Mouse (Mus musculus): Measurements from ENCODE around the gene Stim1. TPM values are rescaled to one million over a fixed set of nuclear protein-coding genes. Genes with fewer than 3 reads are reported as not detected.

The Stim1 gene
- total and polyA plus RNA-seq, 3 experiments = 10.2 to 26.6 (median 23.9) TPM

Other genes with a start within 250 kb of the Stim1 start
- gene Il18bp, start 249.1 kb upstream of the Stim1 start, total RNA-seq (2012; rRNA removed) = 1.9 and 2.6 TPM in 2 replicates
- 1.7 and 1.9 TPM in 2 replicates for gene Il18bp, start 249.1 kb upstream of the Stim1 start, total RNA-seq (2014; rRNA removed)
- 2.9 and 3.3 TPM in 2 replicates for gene Il18bp, start 249.1 kb upstream of the Stim1 start, polyA plus RNA-seq (2012; ENCODE audit: insufficient read length, low read depth)
- gene Rnf121, start 202.3 kb upstream of the Stim1 start, total RNA-seq (2012; rRNA removed) = 20.4 and 20.7 TPM in 2 replicates
- 10.3 and 13.9 TPM in 2 replicates for gene Rnf121, start 202.3 kb upstream of the Stim1 start, total RNA-seq (2014; rRNA removed)
- gene Rnf121, start 202.3 kb upstream of the Stim1 start, polyA plus RNA-seq (2012; ENCODE audit: insufficient read length, low read depth) = 24.8 and 27.7 TPM in 2 replicates
- gene Xndc1, start 202.3 kb upstream of the Stim1 start, total RNA-seq (2012; rRNA removed) = 19.8 and 20.2 TPM in 2 replicates
- 15.4 and 19.9 TPM in 2 replicates for gene Xndc1, start 202.3 kb upstream of the Stim1 start, total RNA-seq (2014; rRNA removed)
- gene Xndc1, start 202.3 kb upstream of the Stim1 start, polyA plus RNA-seq (2012; ENCODE audit: insufficient read length, low read depth) = 23.4 and 26.7 TPM in 2 replicates
- gene Xntrpc, start 202.1 kb upstream of the Stim1 start, total RNA-seq (2012; rRNA removed) = 1.6 and 1.9 TPM in 2 replicates
- gene Xntrpc, start 202.1 kb upstream of the Stim1 start, total RNA-seq (2014; rRNA removed) = 0.64 and 0.93 TPM in 2 replicates
- 1.6 and 1.7 TPM in 2 replicates for gene Xntrpc, start 202.1 kb upstream of the Stim1 start, polyA plus RNA-seq (2012; ENCODE audit: insufficient read length, low read depth)
- 0.17 TPM in 1 of 2 replicates, not detected in the other for gene Trpc2, start 184.7 kb upstream of the Stim1 start, total RNA-seq (2012; rRNA removed)
- gene Trpc2, start 184.7 kb upstream of the Stim1 start, total RNA-seq (2014; rRNA removed) = 0.24 TPM in 1 of 2 replicates, not detected in the other
- gene Trpc2, start 184.7 kb upstream of the Stim1 start, polyA plus RNA-seq (2012; ENCODE audit: insufficient read length, low read depth) = not detected in 2 replicates
- gene Art1, start 166.1 kb upstream of the Stim1 start, total RNA-seq (2012; rRNA removed) = 0.17 and 0.21 TPM in 2 replicates
- 0.20 and 0.22 TPM in 2 replicates for gene Art1, start 166.1 kb upstream of the Stim1 start, total RNA-seq (2014; rRNA removed)
- 0.40 and 0.67 TPM in 2 replicates for gene Art1, start 166.1 kb upstream of the Stim1 start, polyA plus RNA-seq (2012; ENCODE audit: insufficient read length, low read depth)
- gene Art5, start 158.3 kb upstream of the Stim1 start, total RNA-seq (2012; rRNA removed) = 0.71 and 0.85 TPM in 2 replicates
- 2.6 and 2.7 TPM in 2 replicates for gene Art5, start 158.3 kb upstream of the Stim1 start, total RNA-seq (2014; rRNA removed)
- 3.9 and 4.7 TPM in 2 replicates for gene Art5, start 158.3 kb upstream of the Stim1 start, polyA plus RNA-seq (2012; ENCODE audit: insufficient read length, low read depth)
- gene Chrna10, start 151.0 kb upstream of the Stim1 start, total RNA-seq (2012; rRNA removed) = not detected in 2 replicates
- not detected in 2 replicates for gene Chrna10, start 151.0 kb upstream of the Stim1 start, total RNA-seq (2014; rRNA removed)
- not detected in 2 replicates for gene Chrna10, start 151.0 kb upstream of the Stim1 start, polyA plus RNA-seq (2012; ENCODE audit: insufficient read length, low read depth)
- gene Nup98, start 57.6 kb upstream of the Stim1 start, total RNA-seq (2012; rRNA removed) = 24.6 and 27.3 TPM in 2 replicates
- gene Nup98, start 57.6 kb upstream of the Stim1 start, total RNA-seq (2014; rRNA removed) = 23.9 and 25.0 TPM in 2 replicates
- 34.3 and 37.1 TPM in 2 replicates for gene Nup98, start 57.6 kb upstream of the Stim1 start, polyA plus RNA-seq (2012; ENCODE audit: insufficient read length, low read depth)
- gene Pgap2, start 57.6 kb upstream of the Stim1 start, total RNA-seq (2012; rRNA removed) = 13.2 and 18.3 TPM in 2 replicates
- gene Pgap2, start 57.6 kb upstream of the Stim1 start, total RNA-seq (2014; rRNA removed) = 20.3 and 23.7 TPM in 2 replicates
- gene Pgap2, start 57.6 kb upstream of the Stim1 start, polyA plus RNA-seq (2012; ENCODE audit: insufficient read length, low read depth) = 26.1 and 38.5 TPM in 2 replicates
- gene Rhog, start 11.8 kb upstream of the Stim1 start, total RNA-seq (2012; rRNA removed) = 17.1 and 22.7 TPM in 2 replicates
- gene Rhog, start 11.8 kb upstream of the Stim1 start, total RNA-seq (2014; rRNA removed) = 9.6 and 12.2 TPM in 2 replicates
- 109 and 118 TPM in 2 replicates for gene Rhog, start 11.8 kb upstream of the Stim1 start, polyA plus RNA-seq (2012; ENCODE audit: insufficient read length, low read depth)
- 156 and 191 TPM in 2 replicates for gene Rrm1, start 173.9 kb downstream of the Stim1 start, total RNA-seq (2012; rRNA removed)
- gene Rrm1, start 173.9 kb downstream of the Stim1 start, total RNA-seq (2014; rRNA removed) = 227 and 253 TPM in 2 replicates
- gene Rrm1, start 173.9 kb downstream of the Stim1 start, polyA plus RNA-seq (2012; ENCODE audit: insufficient read length, low read depth) = 248 and 308 TPM in 2 replicates
- gene Olfr543, start 213.9 kb downstream of the Stim1 start, total RNA-seq (2012; rRNA removed) = not detected in 2 replicates
- not detected in 2 replicates for gene Olfr543, start 213.9 kb downstream of the Stim1 start, total RNA-seq (2014; rRNA removed)
- gene Olfr543, start 213.9 kb downstream of the Stim1 start, polyA plus RNA-seq (2012; ENCODE audit: insufficient read length, low read depth) = 0.89 and 1.1 TPM in 2 replicates
- not detected in 2 replicates for gene Olfr544, start 220.5 kb downstream of the Stim1 start, total RNA-seq (2012; rRNA removed)
- gene Olfr544, start 220.5 kb downstream of the Stim1 start, total RNA-seq (2014; rRNA removed) = not detected in 2 replicates
- 0.07 and 0.23 TPM in 2 replicates for gene Olfr544, start 220.5 kb downstream of the Stim1 start, polyA plus RNA-seq (2012; ENCODE audit: insufficient read length, low read depth)
- not detected in 2 replicates for gene Olfr545, start 231.8 kb downstream of the Stim1 start, total RNA-seq (2012; rRNA removed)
- gene Olfr545, start 231.8 kb downstream of the Stim1 start, total RNA-seq (2014; rRNA removed) = not detected in 2 replicates
- not detected in 2 replicates for gene Olfr545, start 231.8 kb downstream of the Stim1 start, polyA plus RNA-seq (2012; ENCODE audit: insufficient read length, low read depth)

All from CH12.LX (cell line).